Mouse (Mus musculus): ENCODE results near the gene 1700092M07Rik.

Gene 1700092M07Rik

GRCm38 (mm10) chr19:8745382-8745781 lies 4.9 kb downstream of the 1700092M07Rik start:
- DNase-seq: no peak

- peak; percentile 53 for DNase-seq
Measured at GRCm38 (mm10) chr19:8747368-8747767, 6.8 kb downstream of the 1700092M07Rik start.

- DNase-seq: no peak
Measured at GRCm38 (mm10) chr19:8755652-8756051, 15.1 kb downstream of the 1700092M07Rik start.

GRCm38 (mm10) chr19:8756635-8757387 lies 16.3 kb downstream of the 1700092M07Rik start, which contains the start of gene Nxf1:
Gene Nxf1 (plus strand): TSS chr19:8757073.
- DNase-seq: peak; percentile 95

GRCm38 (mm10) chr19:8757471-8757998 lies 17.0 kb downstream of the 1700092M07Rik start:
- no peak for DNase-seq

GRCm38 (mm10) chr19:8758899-8759298 lies 18.4 kb downstream of the 1700092M07Rik start:
- no peak for DNase-seq

GRCm38 (mm10) chr19:8760757-8761156 lies 20.2 kb downstream of the 1700092M07Rik start:
- no peak for DNase-seq

- no peak for DNase-seq
Measured at GRCm38 (mm10) chr19:8763276-8763675, 22.8 kb downstream of the 1700092M07Rik start.

- no peak for DNase-seq
Measured at GRCm38 (mm10) chr19:8765562-8765961, 25.0 kb downstream of the 1700092M07Rik start.

- DNase-seq: peak; percentile 87
Measured at GRCm38 (mm10) chr19:8770567-8771270, 30.2 kb downstream of the 1700092M07Rik start, which contains the start of gene Tmem223. Gene Tmem223 (plus strand): TSS chr19:8770996.

- DNase-seq: no peak
Measured at GRCm38 (mm10) chr19:8772996-8773395, 32.5 kb downstream of the 1700092M07Rik start.

GRCm38 (mm10) chr19:8773409-8773808 lies 32.9 kb downstream of the 1700092M07Rik start:
- DNase-seq: no peak

GRCm38 (mm10) chr19:8774086-8774835 lies 33.7 kb downstream of the 1700092M07Rik start, which contains the start of gene Tmem179b:
Gene Tmem179b (minus strand): TSS chr19:8774467.
- peak; percentile 97 for DNase-seq

GRCm38 (mm10) chr19:8774951-8775421 lies 34.5 kb downstream of the 1700092M07Rik start:
- DNase-seq: no peak

GRCm38 (mm10) chr19:8786008-8786781 lies 45.7 kb downstream of the 1700092M07Rik start, which contains the start of gene Taf6l:
Gene Taf6l (minus strand): TSS chr19:8786417.
- peak; percentile 97 for DNase-seq

- DNase-seq: peak; percentile 80
Measured at GRCm38 (mm10) chr19:8788521-8788920, 48.0 kb downstream of the 1700092M07Rik start.

- DNase-seq: no peak
Measured at GRCm38 (mm10) chr19:8789171-8789570, 48.7 kb downstream of the 1700092M07Rik start.

GRCm38 (mm10) chr19:8790171-8790570 lies 49.7 kb downstream of the 1700092M07Rik start:
- DNase-seq: no peak

Measured in retina, postnatal 1 day (tissue).